Mouse (Mus musculus): ENCODE data around the gene Srek1. TPM values are rescaled to one million over a fixed set of nuclear protein-coding genes. Genes with fewer than 3 reads are reported as not detected.
A peak's percentile ranks its signal among the peaks of the same experiment; 100 is the strongest.

The Srek1 gene
- polyA plus RNA-seq, 1 experiment from 2014 or later, result 17.6 TPM

DNA sequence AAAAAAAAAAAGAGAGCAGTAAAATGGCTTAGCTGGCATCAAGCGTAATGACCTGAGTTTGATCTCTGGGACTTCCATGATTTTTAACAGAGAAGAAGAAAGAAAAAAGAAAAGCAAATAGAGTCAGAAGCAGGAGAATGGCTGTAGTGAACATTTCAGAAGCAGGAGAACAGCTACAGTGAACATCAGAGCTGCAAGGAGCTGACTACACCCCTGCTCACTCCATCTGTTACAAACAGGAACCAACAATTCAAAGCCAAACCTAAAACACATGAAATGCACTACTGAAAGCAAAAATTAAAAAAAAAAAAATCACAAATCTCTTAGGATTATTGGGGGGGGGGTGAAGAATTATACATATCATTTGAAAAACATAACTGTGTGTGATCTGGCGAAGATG is 28.7 kb downstream of the Srek1 start:
- WGBS (ENCODE audit: insufficient replicate concordance), result 82% methylated on average over 2 of the region's 2 CpGs

DNA sequence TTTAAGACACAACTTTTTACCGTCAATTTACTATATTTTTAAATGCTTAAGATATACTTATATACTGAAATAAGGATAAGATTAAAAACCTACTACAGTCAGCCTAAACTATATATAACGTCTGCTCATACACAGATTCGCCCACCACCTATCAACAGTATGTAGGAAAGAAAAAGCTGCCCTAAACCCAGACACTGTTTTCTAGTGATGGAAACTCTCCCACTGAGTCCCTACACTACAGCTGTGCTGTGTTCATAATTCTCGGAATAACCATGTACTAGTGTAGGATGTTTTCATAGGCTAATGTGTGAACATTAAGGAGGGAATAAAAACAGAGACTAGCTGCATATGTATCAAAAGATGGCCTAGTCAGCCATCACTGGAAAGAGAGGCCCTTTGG is 29.2 kb downstream of the Srek1 start:
- Histone ChIP-seq H3K36me3 (ENCODE audit: control insufficient read depth, insufficient read depth) (peaks cover 32% of the 10 kb centered on the region), H3K4me2 (ENCODE audit: low read depth, low read length) (no peak overlapping the region)

More for the DNA sequence above, 28.7 kb downstream of the Srek1 start:
- Histone ChIP-seq H3K4me3 (ENCODE audit: low read depth, low read length) (no peak overlapping the region), H3K27me3 (ENCODE audit: control insufficient read depth, insufficient read depth, low read depth, low read length) (no peaks in the 10 kb centered on the region), H3K9me3 (replicated peaks; ENCODE audit: control insufficient read depth, low read length) (no peaks in the 10 kb centered on the region), H3K4me2 (ENCODE audit: low read depth, low read length) (no peak overlapping the region), H3K9ac (ENCODE audit: low read depth, low read length) (no peak overlapping the region), H3K4me1 (ENCODE audit: control insufficient read depth, low read depth, low read length) (no peaks in the 10 kb centered on the region), H3K36me3 (ENCODE audit: control insufficient read depth, insufficient read depth) (peaks cover 35% of the 10 kb centered on the region), H3K27ac (ENCODE audit: low read length) (no peak overlapping the region)
- no peak for ATAC-seq (ENCODE audit: low read depth)

DNA sequence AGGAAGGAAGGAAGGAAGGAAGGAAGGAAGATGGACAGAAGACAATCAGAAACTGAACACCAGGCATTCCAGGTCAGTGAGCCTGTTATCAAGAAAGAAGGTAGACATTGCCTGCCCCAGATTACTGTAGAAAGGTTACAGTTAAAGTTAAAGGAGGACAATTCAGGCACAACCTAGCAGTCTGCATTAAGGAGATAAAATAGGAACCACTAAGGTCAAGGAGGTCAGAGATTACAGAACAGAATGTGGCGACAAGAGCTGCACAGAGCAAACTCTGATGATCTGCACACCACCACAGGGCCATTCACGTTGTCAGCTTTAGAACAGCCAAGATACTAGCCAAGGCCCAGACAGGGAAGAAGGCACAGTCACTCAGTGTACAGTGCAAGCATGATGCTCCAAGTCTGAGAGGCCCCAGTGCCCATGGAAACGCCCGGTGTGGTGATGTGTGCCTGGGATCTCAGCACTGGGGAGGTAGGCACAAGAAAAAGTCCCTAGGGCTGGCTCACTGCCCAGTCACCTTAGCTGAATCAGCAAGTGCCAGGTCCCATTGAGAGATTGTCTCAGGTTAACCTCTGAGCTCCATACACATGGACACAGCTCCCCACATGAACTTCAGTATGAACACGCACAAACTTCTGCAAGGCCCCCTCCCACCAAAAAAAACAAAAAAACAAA is 38.9 kb downstream of the Srek1 start:
- Histone ChIP-seq H3K4me2 (ENCODE audit: low read depth, low read length) (no peak overlapping the region), H3K36me3 (ENCODE audit: control insufficient read depth, insufficient read depth) (peaks cover 9% of the 10 kb centered on the region), H3K27ac (ENCODE audit: low read length) (no peak overlapping the region), H3K27me3 (ENCODE audit: control insufficient read depth, insufficient read depth, low read depth, low read length) (no peaks in the 10 kb centered on the region), H3K4me1 (ENCODE audit: control insufficient read depth, low read depth, low read length) (no peaks in the 10 kb centered on the region; the same call in 1 of the 2 replicates), H3K4me3 (ENCODE audit: low read depth, low read length) (no peak overlapping the region), H3K9ac (ENCODE audit: low read depth, low read length) (no peak overlapping the region), H3K9me3 (replicated peaks; ENCODE audit: control insufficient read depth, low read length) (no peaks in the 10 kb centered on the region)
- 56% methylated on average over 5 of the region's 5 CpGs for WGBS (ENCODE audit: insufficient replicate concordance)
- peak; percentile 80 for ATAC-seq (ENCODE audit: low read depth)

More for the DNA sequence above, 29.2 kb downstream of the Srek1 start:
- Histone ChIP-seq H3K27ac (ENCODE audit: low read length) (no peak overlapping the region), H3K9ac (ENCODE audit: low read depth, low read length) (no peak overlapping the region), H3K4me1 (ENCODE audit: control insufficient read depth, low read depth, low read length) (no peaks in the 10 kb centered on the region), H3K4me3 (ENCODE audit: low read depth, low read length) (no peak overlapping the region), H3K27me3 (ENCODE audit: control insufficient read depth, insufficient read depth, low read depth, low read length) (no peaks in the 10 kb centered on the region), H3K9me3 (replicated peaks; ENCODE audit: control insufficient read depth, low read length) (no peaks in the 10 kb centered on the region)
- WGBS (ENCODE audit: insufficient replicate concordance), result 83% methylated on average over 4 of the region's 4 CpGs
- ATAC-seq (ENCODE audit: low read depth), result no peak

DNA sequence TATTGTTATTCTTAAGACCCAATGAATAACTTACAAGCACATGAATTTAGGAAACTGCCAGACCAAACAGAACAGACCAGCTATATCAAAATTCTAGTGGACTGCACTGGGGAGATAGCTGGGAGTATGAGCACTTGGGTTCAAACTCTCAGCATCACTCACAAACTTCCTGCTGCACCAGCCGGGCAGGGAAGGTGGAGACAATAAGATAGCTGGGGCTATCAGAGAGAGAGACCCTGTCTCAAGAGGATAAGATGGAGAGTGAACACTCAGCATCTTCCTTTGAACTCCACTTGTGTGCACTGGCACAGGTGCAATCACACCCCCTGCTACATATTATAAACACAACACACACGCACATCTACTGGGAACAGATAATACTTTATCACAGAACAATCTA is 47.5 kb downstream of the Srek1 start:
- H3K4me3 ChIP-seq (ENCODE audit: low read depth, low read length), result no peak overlapping the region
- H3K9ac ChIP-seq (ENCODE audit: low read depth, low read length), result no peak overlapping the region
- no peak for ATAC-seq (ENCODE audit: low read depth)
- H3K27me3 ChIP-seq (ENCODE audit: control insufficient read depth, insufficient read depth, low read depth, low read length), result no peaks in the 10 kb centered on the region
- H3K36me3 ChIP-seq (ENCODE audit: control insufficient read depth, insufficient read depth), result no peaks in the 10 kb centered on the region
- no peak overlapping the region for H3K27ac ChIP-seq (ENCODE audit: low read length)
- no peaks in the 10 kb centered on the region for H3K4me1 ChIP-seq (ENCODE audit: control insufficient read depth, low read depth, low read length)
- 52% methylated on average over 2 of the region's 2 CpGs for WGBS (ENCODE audit: insufficient replicate concordance)
- H3K4me2 ChIP-seq (ENCODE audit: low read depth, low read length), result no peak overlapping the region
- no peaks in the 10 kb centered on the region for H3K9me3 ChIP-seq (replicated peaks; ENCODE audit: control insufficient read depth, low read length)

DNA sequence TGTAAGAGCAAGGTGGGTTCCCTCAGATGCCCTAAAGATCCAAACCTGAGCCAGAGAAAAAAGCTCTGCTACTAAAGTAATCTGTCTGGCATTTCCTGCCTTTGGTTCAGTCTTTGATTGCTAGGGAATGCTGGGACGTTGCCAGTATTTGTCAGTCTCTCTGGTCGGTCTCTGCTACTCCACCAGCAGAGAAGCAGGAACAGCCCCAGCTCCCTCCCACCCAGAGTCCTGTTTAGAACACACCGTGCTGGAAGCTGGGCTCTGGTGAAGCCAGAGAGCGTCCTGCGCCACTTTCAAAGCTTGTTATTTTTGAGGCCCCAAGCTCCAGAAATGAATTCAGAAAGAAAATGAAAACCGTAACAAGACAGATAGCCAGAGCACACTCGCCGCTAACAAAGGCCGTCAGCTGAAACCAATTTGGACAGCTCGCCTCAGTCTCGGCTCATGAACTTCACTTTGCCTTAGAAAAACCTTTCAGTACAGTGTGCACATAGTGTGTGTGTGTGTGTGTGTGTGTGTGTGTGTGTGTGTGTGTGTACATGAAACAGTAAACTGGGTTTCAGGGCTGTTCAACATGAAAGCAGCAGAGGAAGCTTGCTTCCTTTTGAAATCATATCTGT is 62.9 kb downstream of the Srek1 start:
- 62% methylated on average over 11 of the region's 11 CpGs for WGBS (ENCODE audit: insufficient replicate concordance)
- no peak for ATAC-seq (ENCODE audit: low read depth)
- no peak overlapping the region for H3K4me2 ChIP-seq (ENCODE audit: low read depth, low read length)

DNA sequence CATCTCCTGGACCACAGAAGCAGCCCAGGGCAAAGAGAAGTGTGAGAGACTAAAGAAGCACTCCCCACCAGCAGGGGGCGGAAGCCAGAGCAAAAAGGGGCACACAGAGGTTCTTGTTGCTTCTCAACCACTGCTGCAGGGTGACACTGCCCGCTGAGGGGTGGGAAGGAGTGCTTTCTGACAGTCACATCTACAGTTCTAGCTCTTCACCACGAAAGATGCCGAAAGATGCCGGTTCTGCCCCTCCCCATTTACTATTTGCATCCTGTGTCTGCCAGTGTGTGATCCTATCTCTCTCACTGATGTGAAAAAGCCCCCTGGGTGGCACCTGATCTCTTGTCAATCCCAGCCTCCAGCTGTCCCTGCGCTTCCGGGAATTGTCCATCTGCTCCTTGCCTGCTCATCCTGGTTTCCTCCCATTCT is 64.0 kb downstream of the Srek1 start:
- H3K4me3 ChIP-seq (ENCODE audit: low read depth, low read length), result no peak overlapping the region
- no peaks in the 10 kb centered on the region for H3K36me3 ChIP-seq (ENCODE audit: control insufficient read depth, insufficient read depth)
- H3K9ac ChIP-seq (ENCODE audit: low read depth, low read length), result no peak overlapping the region
- WGBS (ENCODE audit: insufficient replicate concordance), result 24% methylated on average over 7 of the region's 7 CpGs
- no peak overlapping the region for H3K4me2 ChIP-seq (ENCODE audit: low read depth, low read length)
- no peaks in the 10 kb centered on the region for H3K4me1 ChIP-seq (ENCODE audit: control insufficient read depth, low read depth, low read length)
- no peaks in the 10 kb centered on the region for H3K9me3 ChIP-seq (replicated peaks; ENCODE audit: control insufficient read depth, low read length)
- no peak for ATAC-seq (ENCODE audit: low read depth)
- H3K27ac ChIP-seq (ENCODE audit: low read length), result no peak overlapping the region
- H3K27me3 ChIP-seq (ENCODE audit: control insufficient read depth, insufficient read depth, low read depth, low read length), result no peaks in the 10 kb centered on the region

More for the DNA sequence above, 62.9 kb downstream of the Srek1 start:
- no peaks in the 10 kb centered on the region for H3K4me1 ChIP-seq (ENCODE audit: control insufficient read depth, low read depth, low read length)
- H3K36me3 ChIP-seq (ENCODE audit: control insufficient read depth, insufficient read depth), result no peaks in the 10 kb centered on the region
- H3K9me3 ChIP-seq (replicated peaks; ENCODE audit: control insufficient read depth, low read length), result no peaks in the 10 kb centered on the region
- no peaks in the 10 kb centered on the region for H3K27me3 ChIP-seq (ENCODE audit: control insufficient read depth, insufficient read depth, low read depth, low read length)
- no peak overlapping the region for H3K9ac ChIP-seq (ENCODE audit: low read depth, low read length)
- H3K4me3 ChIP-seq (ENCODE audit: low read depth, low read length), result no peak overlapping the region
- H3K27ac ChIP-seq (ENCODE audit: low read length), result no peak overlapping the region

DNA sequence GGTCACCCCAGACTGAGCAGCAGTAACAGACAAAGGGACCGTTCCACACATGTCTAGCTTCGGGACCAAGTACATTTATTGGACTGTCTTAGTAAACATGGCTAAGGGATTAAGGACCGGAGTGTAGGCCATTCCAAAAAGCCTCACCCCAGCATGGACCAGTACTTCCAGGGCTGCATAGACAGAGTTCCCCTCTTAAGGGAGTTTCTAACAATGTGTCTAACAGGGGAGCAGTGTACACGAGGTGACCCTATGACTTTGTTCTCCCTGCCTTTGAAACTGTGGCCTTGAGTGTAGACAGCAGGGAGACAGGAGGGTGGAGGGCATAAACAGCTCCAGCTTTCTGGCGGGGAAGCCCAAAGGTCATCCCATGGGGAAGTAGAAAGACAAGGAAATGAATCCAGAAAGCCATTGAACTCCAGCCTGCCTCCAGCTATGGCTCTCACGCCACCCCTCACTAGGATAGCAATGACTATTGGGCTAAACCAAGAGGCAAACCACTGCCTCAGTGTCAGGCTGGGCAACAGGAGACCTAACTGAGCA is 68.9 kb downstream of the Srek1 start:
- ATAC-seq (ENCODE audit: low read depth), result no peak
- H3K4me1 ChIP-seq (ENCODE audit: control insufficient read depth, low read depth, low read length), result no peaks in the 10 kb centered on the region
- H3K27me3 ChIP-seq (ENCODE audit: control insufficient read depth, insufficient read depth, low read depth, low read length), result no peaks in the 10 kb centered on the region
- H3K4me2 ChIP-seq (ENCODE audit: low read depth, low read length), result no peak overlapping the region
- no peak overlapping the region for H3K9ac ChIP-seq (ENCODE audit: low read depth, low read length)
- H3K9me3 ChIP-seq (replicated peaks; ENCODE audit: control insufficient read depth, low read length), result no peaks in the 10 kb centered on the region
- H3K27ac ChIP-seq (ENCODE audit: low read length), result no peak overlapping the region
- no peaks in the 10 kb centered on the region for H3K36me3 ChIP-seq (ENCODE audit: control insufficient read depth, insufficient read depth)
- no peak overlapping the region for H3K4me3 ChIP-seq (ENCODE audit: low read depth, low read length)
- WGBS (ENCODE audit: insufficient replicate concordance), result 56% methylated on average over 6 of the region's 6 CpGs

DNA sequence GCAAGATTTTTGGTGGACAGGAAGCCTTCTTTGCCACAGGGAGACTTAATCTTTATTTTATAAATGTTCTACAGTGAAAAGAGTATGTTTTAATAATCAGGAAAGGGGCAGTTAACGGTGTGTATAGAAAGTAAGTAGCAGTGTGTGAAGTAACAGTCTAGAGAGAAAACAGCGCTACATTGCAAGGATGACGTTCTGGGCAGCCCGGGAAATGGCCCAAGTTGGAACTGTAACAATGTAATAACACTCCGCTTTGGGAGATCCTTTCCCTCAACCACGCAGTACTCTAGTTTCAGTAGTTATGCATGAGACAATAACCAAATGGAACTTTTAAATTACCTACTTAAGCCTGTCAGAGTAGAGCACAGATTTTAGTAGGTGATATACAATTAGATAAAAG is 70.6 kb downstream of the Srek1 start:
- H3K36me3 ChIP-seq (ENCODE audit: control insufficient read depth, insufficient read depth), result no peaks in the 10 kb centered on the region
- H3K27me3 ChIP-seq (ENCODE audit: control insufficient read depth, insufficient read depth, low read depth, low read length), result no peaks in the 10 kb centered on the region
- no peak overlapping the region for H3K27ac ChIP-seq (ENCODE audit: low read length)
- H3K4me1 ChIP-seq (ENCODE audit: control insufficient read depth, low read depth, low read length), result no peaks in the 10 kb centered on the region
- no peak for ATAC-seq (ENCODE audit: low read depth)
- no peaks in the 10 kb centered on the region for H3K9me3 ChIP-seq (replicated peaks; ENCODE audit: control insufficient read depth, low read length)
- H3K4me3 ChIP-seq (ENCODE audit: low read depth, low read length), result no peak overlapping the region
- no peak overlapping the region for H3K4me2 ChIP-seq (ENCODE audit: low read depth, low read length)
- H3K9ac ChIP-seq (ENCODE audit: low read depth, low read length), result no peak overlapping the region
- WGBS (ENCODE audit: insufficient replicate concordance), result 72% methylated on average over 6 of the region's 6 CpGs

DNA sequence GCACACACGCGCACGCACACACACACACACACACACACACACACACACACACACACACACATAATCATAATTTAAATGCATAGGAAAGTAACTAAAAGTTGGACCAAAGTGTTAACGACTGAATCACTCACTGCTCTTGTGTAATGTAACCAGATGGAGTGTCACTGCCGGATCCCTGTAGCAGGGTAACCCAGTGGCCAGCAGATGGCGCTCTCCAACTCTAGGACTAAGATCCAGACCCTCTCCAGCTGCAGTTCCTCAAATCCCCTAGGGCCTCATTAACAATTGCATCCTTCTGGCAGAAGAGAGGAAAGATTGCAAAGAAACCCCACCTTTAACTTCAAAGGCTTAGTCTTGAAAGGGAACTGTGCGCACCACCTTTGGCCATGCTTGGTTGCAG is 71.0 kb downstream of the Srek1 start:
- Histone ChIP-seq H3K9me3 (replicated peaks; ENCODE audit: control insufficient read depth, low read length) (no peaks in the 10 kb centered on the region), H3K36me3 (ENCODE audit: control insufficient read depth, insufficient read depth) (no peaks in the 10 kb centered on the region), H3K27me3 (ENCODE audit: control insufficient read depth, insufficient read depth, low read depth, low read length) (no peaks in the 10 kb centered on the region), H3K4me2 (ENCODE audit: low read depth, low read length) (no peak overlapping the region), H3K4me3 (ENCODE audit: low read depth, low read length) (no peak overlapping the region), H3K9ac (ENCODE audit: low read depth, low read length) (no peak overlapping the region), H3K4me1 (ENCODE audit: control insufficient read depth, low read depth, low read length) (no peaks in the 10 kb centered on the region), H3K27ac (ENCODE audit: low read length) (no peak overlapping the region)
- WGBS (ENCODE audit: insufficient replicate concordance), result 32% methylated on average over 7 of the region's 7 CpGs
- no peak; the same call in 1 of the 2 replicates for ATAC-seq (ENCODE audit: low read depth)

All from liver, embryonic 16.5 days (tissue).